Mouse (Mus musculus): ENCODE results near the gene Mfsd4b5. TPM values are rescaled to one million over a fixed set of nuclear protein-coding genes. Genes with fewer than 3 reads are reported as not detected.

The Mfsd4b5 gene
- total RNA-seq (2012; rRNA removed), result 0.16 and 0.18 TPM in 2 replicates

- Histone ChIP-seq H3K27ac (ENCODE audit: insufficient read depth, low read depth, low read length, poor library complexity, severe bottlenecking) (no peak within 1 kb of the TSS), H3K36me3 (ENCODE audit: control insufficient read depth, insufficient read depth, low read length, poor library complexity, severe bottlenecking) (no peaks in the 10 kb centered on the region), H3K9me3 (ENCODE audit: control insufficient read depth, insufficient read depth, low read depth, low read length) (no peaks in the 10 kb centered on the region), H3K4me1 (ENCODE audit: control insufficient read depth in 2 of 2, insufficient read depth in 2 of 2, low read length in 2 of 2, poor library complexity in 1 of 2) (no peaks in the 10 kb centered on the region), H3K4me3 (ENCODE audit: insufficient read depth in 1 of 2, low read depth in 1 of 2, low read length in 2 of 2, poor library complexity in 1 of 2, severe bottlenecking in 1 of 2) (no peak within 1 kb of the TSS), H3K9ac (ENCODE audit: insufficient read depth, low read depth, low read length, poor library complexity, severe bottlenecking) (no peak within 1 kb of the TSS)
- no peak for TF ChIP-seq ZNF384 (IDR thresholded peaks at IDR 0.05; ENCODE audit: low read depth, low read length)
- DNase-seq (ENCODE audit: low read depth, low spot score), result no peak
- in situ Hi-C loops (cut with MboI; ENCODE audit: low sequenced_read_pairs in 2 of 2, unreplicated experiment in 2 of 2), result no loop called here
These were observed at the start of gene Mfsd4b5 for GRCm38 (mm10) chr10:39986466-39986865. Gene Mfsd4b5 (minus strand): TSS chr10:39986646.

DNA sequence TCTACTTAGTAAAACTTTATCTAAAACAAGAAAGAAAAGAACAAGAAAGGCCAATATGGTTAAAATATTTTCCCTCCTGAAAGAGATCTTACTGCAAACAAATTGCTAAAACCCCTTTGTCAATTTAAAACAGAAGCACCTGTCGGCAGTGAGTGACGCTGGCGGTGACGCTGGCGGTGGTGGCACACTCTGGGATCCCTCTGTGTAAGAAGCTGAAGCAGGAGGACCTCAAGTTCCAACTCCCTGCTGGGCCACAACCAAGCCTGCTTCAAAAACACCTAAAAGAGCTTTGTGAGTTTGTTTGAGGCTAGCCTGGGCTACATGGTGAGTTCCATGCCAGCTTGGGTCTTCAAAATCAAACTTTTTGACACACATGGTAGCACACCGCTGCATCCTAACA lies 48.5 kb upstream of the Mfsd4b5 start:
- no peak overlapping the region for H3K9ac ChIP-seq (ENCODE audit: insufficient read depth, low read depth, low read length, poor library complexity, severe bottlenecking)
- H3K9me3 ChIP-seq (ENCODE audit: control insufficient read depth, insufficient read depth, low read depth, low read length), result no peaks in the 10 kb centered on the region
- in situ Hi-C loops (cut with MboI; ENCODE audit: low sequenced_read_pairs in 2 of 2, unreplicated experiment in 2 of 2), result no loop called here
- no peak overlapping the region for H3K27ac ChIP-seq (ENCODE audit: insufficient read depth, low read depth, low read length, poor library complexity, severe bottlenecking)
- no peaks in the 10 kb centered on the region for H3K36me3 ChIP-seq (ENCODE audit: control insufficient read depth, insufficient read depth, low read length, poor library complexity, severe bottlenecking)
- H3K4me1 ChIP-seq (ENCODE audit: control insufficient read depth in 2 of 2, insufficient read depth in 2 of 2, low read length in 2 of 2, poor library complexity in 1 of 2), result no peaks in the 10 kb centered on the region
- no peak for TF ChIP-seq HCFC1 (IDR thresholded peaks at IDR 0.05; ENCODE audit: borderline replicate concordance, insufficient read depth, low read length)
- TF ChIP-seq ZNF384 (IDR thresholded peaks at IDR 0.05; ENCODE audit: low read depth, low read length), result no peak
- TF ChIP-seq ZC3H11A (IDR thresholded peaks at IDR 0.05; ENCODE audit: borderline replicate concordance, low read depth, low read length), result no peak
- no peak for TF ChIP-seq CHD2 (IDR thresholded peaks at IDR 0.05; ENCODE audit: low read depth, low read length)
- TF ChIP-seq MAFK (IDR thresholded peaks at IDR 0.05; ENCODE audit: insufficient read depth, low read depth, low read length), result no peak
- no peak overlapping the region for H3K4me3 ChIP-seq (ENCODE audit: insufficient read depth in 1 of 2, low read depth in 1 of 2, low read length in 2 of 2, poor library complexity in 1 of 2, severe bottlenecking in 1 of 2)
- no peak for DNase-seq (ENCODE audit: low read depth, low spot score)

- H3K9me3 ChIP-seq (ENCODE audit: control insufficient read depth, insufficient read depth, low read depth, low read length), result no peaks in the 10 kb centered on the region
- H3K4me3 ChIP-seq (ENCODE audit: insufficient read depth in 1 of 2, low read depth in 1 of 2, low read length in 2 of 2, poor library complexity in 1 of 2, severe bottlenecking in 1 of 2), result no peak overlapping the region
- H3K9ac ChIP-seq (ENCODE audit: insufficient read depth, low read depth, low read length, poor library complexity, severe bottlenecking), result no peak overlapping the region
- H3K36me3 ChIP-seq (ENCODE audit: control insufficient read depth, insufficient read depth, low read length, poor library complexity, severe bottlenecking), result no peaks in the 10 kb centered on the region
- no peaks in the 10 kb centered on the region for H3K4me1 ChIP-seq (ENCODE audit: control insufficient read depth in 2 of 2, insufficient read depth in 2 of 2, low read length in 2 of 2, poor library complexity in 1 of 2)
- TF ChIP-seq MAFK (IDR thresholded peaks at IDR 0.05; ENCODE audit: insufficient read depth, low read depth, low read length) (no peak), ZC3H11A (IDR thresholded peaks at IDR 0.05; ENCODE audit: borderline replicate concordance, low read depth, low read length) (no peak), ZNF384 (IDR thresholded peaks at IDR 0.05; ENCODE audit: low read depth, low read length) (no peak), HCFC1 (IDR thresholded peaks at IDR 0.05; ENCODE audit: borderline replicate concordance, insufficient read depth, low read length) (no peak), CHD2 (IDR thresholded peaks at IDR 0.05; ENCODE audit: low read depth, low read length) (no peak)
- DNase-seq (ENCODE audit: low read depth, low spot score), result no peak
- in situ Hi-C loops (cut with MboI; ENCODE audit: low sequenced_read_pairs in 2 of 2, unreplicated experiment in 2 of 2), result no loop called here
- no peak overlapping the region for H3K27ac ChIP-seq (ENCODE audit: insufficient read depth, low read depth, low read length, poor library complexity, severe bottlenecking)
These were observed 46.5 kb upstream of the Mfsd4b5 start for GRCm38 (mm10) chr10:40032897-40033296.

GRCm38 (mm10) chr10:40030716-40031115 lies 44.3 kb upstream of the Mfsd4b5 start:
- H3K36me3 ChIP-seq (ENCODE audit: control insufficient read depth, insufficient read depth, low read length, poor library complexity, severe bottlenecking), result no peaks in the 10 kb centered on the region
- no peak overlapping the region for H3K4me3 ChIP-seq (ENCODE audit: insufficient read depth in 1 of 2, low read depth in 1 of 2, low read length in 2 of 2, poor library complexity in 1 of 2, severe bottlenecking in 1 of 2)
- no peak for TF ChIP-seq CHD2 (IDR thresholded peaks at IDR 0.05; ENCODE audit: low read depth, low read length)
- no peak for TF ChIP-seq ZNF384 (IDR thresholded peaks at IDR 0.05; ENCODE audit: low read depth, low read length)
- no peak for TF ChIP-seq HCFC1 (IDR thresholded peaks at IDR 0.05; ENCODE audit: borderline replicate concordance, insufficient read depth, low read length)
- no peak for TF ChIP-seq MAFK (IDR thresholded peaks at IDR 0.05; ENCODE audit: insufficient read depth, low read depth, low read length)
- no peak for TF ChIP-seq ZC3H11A (IDR thresholded peaks at IDR 0.05; ENCODE audit: borderline replicate concordance, low read depth, low read length)
- no peak for DNase-seq (ENCODE audit: low read depth, low spot score)
- no peak overlapping the region for H3K9ac ChIP-seq (ENCODE audit: insufficient read depth, low read depth, low read length, poor library complexity, severe bottlenecking)
- H3K27ac ChIP-seq (ENCODE audit: insufficient read depth, low read depth, low read length, poor library complexity, severe bottlenecking), result no peak overlapping the region
- H3K4me1 ChIP-seq (ENCODE audit: control insufficient read depth in 2 of 2, insufficient read depth in 2 of 2, low read length in 2 of 2, poor library complexity in 1 of 2), result no peaks in the 10 kb centered on the region
- H3K9me3 ChIP-seq (ENCODE audit: control insufficient read depth, insufficient read depth, low read depth, low read length), result no peaks in the 10 kb centered on the region
- in situ Hi-C loops (cut with MboI; ENCODE audit: low sequenced_read_pairs in 2 of 2, unreplicated experiment in 2 of 2), result no loop called here

- no peak overlapping the region for H3K9ac ChIP-seq (ENCODE audit: insufficient read depth, low read depth, low read length, poor library complexity, severe bottlenecking)
- TF ChIP-seq CHD2 (IDR thresholded peaks at IDR 0.05; ENCODE audit: low read depth, low read length) (no peak), ZNF384 (IDR thresholded peaks at IDR 0.05; ENCODE audit: low read depth, low read length) (no peak), HCFC1 (IDR thresholded peaks at IDR 0.05; ENCODE audit: borderline replicate concordance, insufficient read depth, low read length) (no peak), MAFK (IDR thresholded peaks at IDR 0.05; ENCODE audit: insufficient read depth, low read depth, low read length) (no peak), ZC3H11A (IDR thresholded peaks at IDR 0.05; ENCODE audit: borderline replicate concordance, low read depth, low read length) (no peak)
- no peak for DNase-seq (ENCODE audit: low read depth, low spot score)
- no peaks in the 10 kb centered on the region for H3K9me3 ChIP-seq (ENCODE audit: control insufficient read depth, insufficient read depth, low read depth, low read length)
- H3K27ac ChIP-seq (ENCODE audit: insufficient read depth, low read depth, low read length, poor library complexity, severe bottlenecking), result no peak overlapping the region
- no peak overlapping the region for H3K4me3 ChIP-seq (ENCODE audit: insufficient read depth in 1 of 2, low read depth in 1 of 2, low read length in 2 of 2, poor library complexity in 1 of 2, severe bottlenecking in 1 of 2)
- in situ Hi-C loops (cut with MboI; ENCODE audit: low sequenced_read_pairs in 2 of 2, unreplicated experiment in 2 of 2), result no loop called here
- no peaks in the 10 kb centered on the region for H3K4me1 ChIP-seq (ENCODE audit: control insufficient read depth in 2 of 2, insufficient read depth in 2 of 2, low read length in 2 of 2, poor library complexity in 1 of 2)
- H3K36me3 ChIP-seq (ENCODE audit: control insufficient read depth, insufficient read depth, low read length, poor library complexity, severe bottlenecking), result no peaks in the 10 kb centered on the region
These were observed 43.2 kb upstream of the Mfsd4b5 start for GRCm38 (mm10) chr10:40029610-40030009.

All from ES-E14 (cell line).